Mouse (Mus musculus) adrenal gland, postnatal 14 days (tissue): Measurements from ENCODE around the gene Slamf8. TPM values are rescaled to one million over a fixed set of nuclear protein-coding genes. Genes with fewer than 3 reads are reported as not detected.

Experiments used
- DNase-seq: peaks from one replicate; pipeline ENCODE4 v3.0.0; 2021; ENCODE audit warnings: mixed read lengths
- long read RNA-seq, 2 experiments: library from polyadenylated mRNA; stranded (forward); transcript quantifications; one replicate each; pipeline ENCODE4 v2.0.0; 2021
- total RNA-seq: library from RNA; stranded (reverse); gene quantifications from 2 replicates; pipeline ENCODE4 v1.2.3, GENCODE M21; 2021

Gene Slamf8
- total RNA-seq, result 0.98 TPM in 1 of 2 replicates, not detected in the other
- long read RNA-seq, experiment 1, result 0 reads
- long read RNA-seq, experiment 2, partial matches to known transcripts, result 0 of 1 reads
- long read RNA-seq, experiment 2, other reads (novel, unspliced or antisense), result 0 of 1 reads

GRCm38 (mm10) chr1:172590385-172590784, at the start of gene Slamf8:
TSS of gene Slamf8 (minus strand) at chr1:172590568.
- no peak for DNase-seq

- no peak for DNase-seq
These were observed 48.4 kb upstream of the Slamf8 start for GRCm38 (mm10) chr1:172638781-172639180.

GRCm38 (mm10) chr1:172637801-172638200, 47.4 kb upstream of the Slamf8 start:
- DNase-seq, result no peak

- no peak for DNase-seq
These were observed 45.9 kb upstream of the Slamf8 start for GRCm38 (mm10) chr1:172636266-172636665.

GRCm38 (mm10) chr1:172635258-172635657, 44.9 kb upstream of the Slamf8 start:
- DNase-seq, result no peak

GRCm38 (mm10) chr1:172634136-172634535, 43.8 kb upstream of the Slamf8 start:
- no peak for DNase-seq

- peak; percentile 98 for DNase-seq
These were observed 42.3 kb upstream of the Slamf8 start, which contains the start of gene Dusp23 for GRCm38 (mm10) chr1:172632451-172633326. TSS of gene Dusp23 (minus strand) at chr1:172632962.

GRCm38 (mm10) chr1:172631721-172632120, 41.4 kb upstream of the Slamf8 start:
- no peak for DNase-seq

- no peak for DNase-seq
These were observed 39.5 kb upstream of the Slamf8 start for GRCm38 (mm10) chr1:172629831-172630230.

- no peak for DNase-seq
These were observed 35.9 kb upstream of the Slamf8 start for GRCm38 (mm10) chr1:172626306-172626705.

- no peak for DNase-seq
These were observed 33.7 kb upstream of the Slamf8 start for GRCm38 (mm10) chr1:172624081-172624480.

GRCm38 (mm10) chr1:172623599-172623998, 33.2 kb upstream of the Slamf8 start:
- no peak for DNase-seq

GRCm38 (mm10) chr1:172619235-172619634, 28.9 kb upstream of the Slamf8 start:
- DNase-seq, result peak; percentile 87

- DNase-seq, result no peak
These were observed 27.8 kb upstream of the Slamf8 start for GRCm38 (mm10) chr1:172618141-172618540.

GRCm38 (mm10) chr1:172617365-172618076, 27.2 kb upstream of the Slamf8 start:
- no peak for DNase-seq

GRCm38 (mm10) chr1:172616537-172617300, 26.4 kb upstream of the Slamf8 start:
- DNase-seq, result peak; percentile 25

- DNase-seq, result no peak
These were observed 25.0 kb upstream of the Slamf8 start for GRCm38 (mm10) chr1:172615412-172615811.

- no peak for DNase-seq
These were observed 24.3 kb upstream of the Slamf8 start for GRCm38 (mm10) chr1:172614654-172615053.

GRCm38 (mm10) chr1:172612745-172613144, 22.4 kb upstream of the Slamf8 start:
- DNase-seq, result peak; percentile 12

GRCm38 (mm10) chr1:172611304-172611703, 20.9 kb upstream of the Slamf8 start:
- DNase-seq, result no peak

GRCm38 (mm10) chr1:172602326-172602725, 12.0 kb upstream of the Slamf8 start, which contains the start of gene Fcrl6:
TSS of gene Fcrl6 (minus strand) at chr1:172602551.
- DNase-seq, result no peak

GRCm38 (mm10) chr1:172594495-172594894, 4.1 kb upstream of the Slamf8 start:
- DNase-seq, result peak; percentile 35
